In genomic region chr16:91527051-91527450, GRCm38 (mm10) we compare ENCODE assay signal across 11 mouse cellular contexts. TPM values are rescaled to one million over a fixed set of nuclear protein-coding genes. Genes with fewer than 3 reads are reported as not detected.
A peak's percentile ranks its signal among the peaks of the same experiment; 100 is the strongest.
DNase-seq lines count a peak whose midpoint lies in the region; ATAC-seq and TF ChIP-seq lines count a peak whose summit lies in the region.
"Had no signal": no experiment of that assay in that cellular context is flagged by ENCODE, and none has a peak within 500 bp of the region (broad histone marks: within the 10 kb centered on the region; RNA-seq: fewer than 3 reads in every experiment).

No protein-coding gene starts in this region.

- H3K36me3 ChIP-seq in midbrain, postnatal 0 days (ENCODE audit: insufficient read depth, low read length): no peaks in the 10 kb centered on the region
- no peaks in the 10 kb centered on the region for H3K36me3 ChIP-seq in midbrain, embryonic 15.5 days (replicated peaks)
- no peaks in the 10 kb centered on the region for H3K36me3 ChIP-seq in liver, adult 2 months (ENCODE audit: control insufficient read depth, insufficient read depth, low read length)
- no peaks in the 10 kb centered on the region for H3K36me3 ChIP-seq in small intestine, adult 2 months (ENCODE audit: control insufficient read depth, insufficient read depth, low read length)
- H3K36me3 ChIP-seq: heart, embryonic 15.5 days; lung, embryonic 15.5 days had no signal

- 78% methylated on average over 10 of the region's 10 CpGs for WGBS in midbrain, postnatal 0 days
- 80% methylated on average over 10 of the region's 10 CpGs for WGBS in midbrain, embryonic 15.5 days
- 75% methylated on average over 10 of the region's 10 CpGs for WGBS in liver, adult 2 months
- WGBS in small intestine, adult 2 months: 69% methylated on average over 10 of the region's 10 CpGs

- no peak for TF ChIP-seq POLR2A in liver, adult 2 months (IDR thresholded peaks at IDR 0.05; ENCODE audit: extremely low read depth, insufficient read depth, low read length)
- TF ChIP-seq POLR2A in small intestine, adult 2 months (IDR thresholded peaks at IDR 0.05; ENCODE audit: low read depth, low read length): no peak

- no peak overlapping the region for H3K4me3 ChIP-seq in midbrain, postnatal 0 days (ENCODE audit: low read depth, low read length)
- H3K4me3 ChIP-seq in midbrain, embryonic 15.5 days: no peak overlapping the region
- H3K4me3 ChIP-seq in liver, adult 2 months (ENCODE audit: insufficient read depth, low read depth, low read length): no peak overlapping the region
- no peak overlapping the region for H3K4me3 ChIP-seq in small intestine, adult 2 months (ENCODE audit: low read depth, low read length)
- H3K4me3 ChIP-seq: heart, embryonic 15.5 days; lung, embryonic 15.5 days had no signal

- no peak overlapping the region for H3K4me2 ChIP-seq in midbrain, postnatal 0 days (ENCODE audit: low read depth, low read length, poor library complexity, severe bottlenecking)
- no peak overlapping the region for H3K4me2 ChIP-seq in midbrain, embryonic 15.5 days
- H3K4me2 ChIP-seq: heart, embryonic 15.5 days; lung, embryonic 15.5 days had no signal

- H3K79me2 ChIP-seq in liver, adult 2 months (ENCODE audit: control insufficient read depth, insufficient read depth, low read length): no peaks in the 10 kb centered on the region

- no peaks in the 10 kb centered on the region for H3K9me3 ChIP-seq in midbrain, postnatal 0 days (ENCODE audit: low read length)
- H3K9me3 ChIP-seq in midbrain, embryonic 15.5 days: no peaks in the 10 kb centered on the region
- H3K9me3 ChIP-seq: heart, embryonic 15.5 days; lung, embryonic 15.5 days had no signal

- peak; percentile 40 to 46 for DNase-seq in cerebellum, postnatal 10 days
- DNase-seq in cerebellum, postnatal 25 days: no peak
- DNase-seq in midbrain, postnatal 0 days (ENCODE audit: low spot score): no peak
- peak; percentile 41 for DNase-seq in liver, adult 2 months (ENCODE audit: extremely low read depth, low read depth, low spot score)
- DNase-seq in ovary, postnatal 36 days (ENCODE audit: low spot score): no peak
- no peak for DNase-seq in cerebellum, adult 18-20 months
- DNase-seq: cerebellum, adult 9-11 months had no signal

- no peaks in the 10 kb centered on the region for H3K27me3 ChIP-seq in midbrain, postnatal 0 days (ENCODE audit: insufficient read depth, low read length)
- H3K27me3 ChIP-seq in midbrain, embryonic 15.5 days (replicated peaks): no peaks in the 10 kb centered on the region
- no peaks in the 10 kb centered on the region for H3K27me3 ChIP-seq in liver, adult 2 months (ENCODE audit: control insufficient read depth, insufficient read depth, low read length)
- no peaks in the 10 kb centered on the region for H3K27me3 ChIP-seq in small intestine, adult 2 months (ENCODE audit: control insufficient read depth, insufficient read depth, low read length)
- H3K27me3 ChIP-seq: heart, embryonic 15.5 days; lung, embryonic 15.5 days had no signal

- no peak for ATAC-seq in midbrain, postnatal 0 days (ENCODE audit: low FRiP score)
- no peak for ATAC-seq in midbrain, embryonic 15.5 days (replicated peaks)

- H3K4me1 ChIP-seq in midbrain, postnatal 0 days (ENCODE audit: insufficient read depth, low read length): no peaks in the 10 kb centered on the region
- H3K4me1 ChIP-seq in midbrain, embryonic 15.5 days: no peaks in the 10 kb centered on the region
- peaks cover 2% of the 10 kb centered on the region; the same call in 1 of the 2 replicates for H3K4me1 ChIP-seq in liver, adult 2 months (ENCODE audit: control insufficient read depth, insufficient read depth, low read length)
- H3K4me1 ChIP-seq in small intestine, adult 2 months (ENCODE audit: control insufficient read depth, insufficient read depth, insufficient read length, low read length): peaks cover 15% of the 10 kb centered on the region; the same call in 1 of the 2 replicates

- H3K9ac ChIP-seq in midbrain, postnatal 0 days (replicated peaks; ENCODE audit: low read length, poor library complexity, severe bottlenecking): no peak overlapping the region
- no peak overlapping the region for H3K9ac ChIP-seq in midbrain, embryonic 15.5 days
- no peak overlapping the region for H3K9ac ChIP-seq in liver, adult 2 months (ENCODE audit: low read depth, low read length)
- H3K9ac ChIP-seq: heart, embryonic 15.5 days; lung, embryonic 15.5 days had no signal

- no peak overlapping the region for H3K27ac ChIP-seq in midbrain, postnatal 0 days (ENCODE audit: low read depth, low read length)
- H3K27ac ChIP-seq in midbrain, embryonic 15.5 days: no peak overlapping the region
- no peak overlapping the region; the same call in 1 of the 2 replicates for H3K27ac ChIP-seq in liver, adult 2 months (replicated peaks; ENCODE audit: insufficient read depth, low read depth, low read length)
- no peak overlapping the region for H3K27ac ChIP-seq in small intestine, adult 2 months (ENCODE audit: insufficient read depth, low read depth, low read length)
- H3K27ac ChIP-seq: heart, embryonic 15.5 days; lung, embryonic 15.5 days had no signal

- peak; percentile 64 for TF ChIP-seq CTCF in midbrain, postnatal 0 days (IDR thresholded peaks at IDR 0.05)
- TF ChIP-seq CTCF in liver, adult 2 months (IDR thresholded peaks at IDR 0.05; ENCODE audit: low read depth, low read length): no peak
- TF ChIP-seq CTCF in small intestine, adult 2 months (IDR thresholded peaks at IDR 0.05; ENCODE audit: extremely low read depth, insufficient read length, insufficient replicate concordance, low read depth, low read length): peak; percentile 24; the same call in 1 of the 2 replicates

RNA-seq across cellular contexts. Expression of gene Ifngr2, which starts 19.8 kb away (rescaled TPM):
- total RNA-seq in midbrain, postnatal 0 days (2014; rRNA removed): 59.3 and 75.1 TPM in 2 replicates
- 140 and 141 TPM in 2 replicates for polyA plus RNA-seq in midbrain, postnatal 0 days (2015; fragmentation: Nextera tagmentation; extraction: Ambion mirVana)
- polyA plus RNA-seq in midbrain, embryonic 15.5 days (2015; fragmentation: Nextera tagmentation; extraction: Ambion mirVana): 92.5 and 94.2 TPM in 2 replicates
- 8.2 and 10.4 TPM in 2 replicates for total RNA-seq in liver, adult 2 months (2014; rRNA removed)
- polyA plus RNA-seq in liver, adult 2 months (2012; rRNA removed): 7.3 TPM in 2 replicates
- polyA plus RNA-seq in small intestine, adult 2 months (2012; rRNA removed): 48.9 and 162 TPM in 2 replicates

RNA-seq across cellular contexts. Expression of gene Ifnar1, which starts 42.0 kb away (rescaled TPM):
- 61.1 and 78.9 TPM in 2 replicates for total RNA-seq in midbrain, postnatal 0 days (2014; rRNA removed)
- polyA plus RNA-seq in midbrain, postnatal 0 days (2015; fragmentation: Nextera tagmentation; extraction: Ambion mirVana): 30.9 and 32.4 TPM in 2 replicates
- 53.4 and 54.7 TPM in 2 replicates for polyA plus RNA-seq in midbrain, embryonic 15.5 days (2015; fragmentation: Nextera tagmentation; extraction: Ambion mirVana)
- 26.4 and 28.3 TPM in 2 replicates for total RNA-seq in liver, adult 2 months (2014; rRNA removed)
- 11.9 and 14.0 TPM in 2 replicates for polyA plus RNA-seq in liver, adult 2 months (2012; rRNA removed)
- 6.5 and 12.4 TPM in 2 replicates for polyA plus RNA-seq in small intestine, adult 2 months (2012; rRNA removed)

Comparison
In these comparisons a context has a peak if more than half of its experiments do, and no peak if none do; other contexts are left out.
1. DNase-seq: peak in cerebellum, postnatal 10 days (2 of 2) and liver, adult 2 months (single experiment); none in cerebellum, postnatal 25 days (0 of 2), midbrain, postnatal 0 days (single experiment), ovary, postnatal 36 days (single experiment) and cerebellum, adult 18-20 months (0 of 2).